Mouse (Mus musculus) G1E (cell line): ENCODE data around the gene Phtf2.

Experiments used
- CTCF ChIP-seq: IDR thresholded peaks from 2 replicates; pipeline ENCODE4 v1.5.1; 2012; ENCODE audit warnings: low read depth, low read length, inconsistent platforms, mixed read lengths
- GATA1 ChIP-seq: IDR thresholded peaks from 2 replicates; pipeline ENCODE4 v1.6.1; 2012; ENCODE audit warnings: borderline replicate concordance, low read length, inconsistent platforms, mixed read lengths
- GATA2 ChIP-seq: IDR thresholded peaks from 2 replicates; pipeline ENCODE4 v1.6.1; 2012; ENCODE audit warnings: low read depth, low read length, inconsistent platforms, borderline replicate concordance
- POLR2AphosphoS5 ChIP-seq: IDR thresholded peaks from 2 replicates; pipeline ENCODE4 v1.6.1; 2012; ENCODE audit warnings: low read depth, low read length, inconsistent platforms; ENCODE audit not compliant: insufficient replicate concordance
- TAL1 ChIP-seq: conservative IDR thresholded peaks from 2 replicates; pipeline ENCODE4 v1.6.1; 2012; ENCODE audit warnings: low read depth, low read length, inconsistent platforms, mixed read lengths

DNA sequence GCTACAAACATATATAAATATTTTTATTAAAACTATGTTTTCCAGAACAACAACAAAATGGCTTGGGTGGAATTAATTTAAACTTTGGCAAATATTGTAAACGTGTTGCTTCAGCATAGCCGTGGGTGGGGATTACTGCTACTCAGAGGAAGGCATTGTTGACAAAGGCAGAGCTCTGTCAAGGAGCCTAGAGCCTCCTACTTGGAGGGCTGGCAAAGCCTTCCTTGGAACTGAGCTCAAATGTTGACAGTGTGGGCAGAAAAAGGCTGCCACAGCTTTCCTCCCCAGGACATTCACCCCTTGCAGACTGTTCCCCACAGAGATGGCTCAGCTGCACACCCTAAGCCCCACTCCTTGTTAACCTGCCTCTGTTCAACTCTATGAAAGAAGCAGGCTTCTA, 128.8 kb downstream of the Phtf2 start:
- TF ChIP-seq CTCF (no peak), GATA1 (no peak), TAL1 (no peak), GATA2 (no peak), POLR2AphosphoS5 (no peak)
